In the genomic region with DNA sequence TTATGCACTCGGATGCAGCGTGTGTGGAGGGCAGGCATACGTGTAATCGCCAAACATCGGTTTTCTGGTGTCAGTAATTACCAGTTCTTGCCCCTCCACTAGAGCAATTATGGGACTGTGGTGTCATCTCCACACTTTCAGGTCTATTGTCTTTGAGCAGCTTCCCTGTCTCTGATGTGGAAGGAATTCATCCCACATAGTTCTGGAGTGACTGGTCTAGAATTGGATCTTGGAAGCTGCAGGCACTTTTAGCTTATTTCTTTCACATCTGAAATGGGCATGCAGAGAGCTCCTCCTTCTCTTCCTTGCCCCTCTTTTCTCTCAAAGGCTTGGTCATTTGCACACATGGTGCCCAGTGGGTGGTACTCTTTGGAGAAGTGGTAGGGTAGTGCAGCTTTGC, we compare ENCODE assay signal across 22 mouse cellular contexts.
DNase-seq lines count a peak whose midpoint lies in the region; ATAC-seq and TF ChIP-seq lines count a peak whose summit lies in the region.
"Had no signal": no experiment of that assay in that cellular context is flagged by ENCODE, and none has a peak within 500 bp of the region (broad histone marks: within the 10 kb centered on the region; RNA-seq: fewer than 3 reads in every experiment).

No protein-coding gene starts in this region.

- peak; percentile 51 for ATAC-seq in frontal cortex, adult (ENCODE audit: low TSS enrichment)
- 0 out of 2 replicates have a peak, but pooled peaks have one; percentile 18 for ATAC-seq in hindbrain, embryonic 16.5 days
- ATAC-seq in hindbrain, embryonic 14.5 days (ENCODE audit: low FRiP score), result no peak
- peak; percentile 57 for ATAC-seq in Patski
- ATAC-seq in kidney, embryonic 15.5 days (replicated peaks; ENCODE audit: low FRiP score), result no peak
- ATAC-seq: forebrain, embryonic 14.5 days had no signal

- H3K27ac ChIP-seq in hindbrain, embryonic 16.5 days (ENCODE audit: low read depth, low read length), result no peak overlapping the region
- no peak overlapping the region for H3K27ac ChIP-seq in hindbrain, embryonic 14.5 days
- 0 out of 2 replicates have a peak overlapping the region, but pooled peaks have one; percentile 20 for H3K27ac ChIP-seq in olfactory bulb, adult 2 months (ENCODE audit: insufficient read depth, low read depth, low read length)
- H3K27ac ChIP-seq in midbrain, embryonic 10.5 days (replicated peaks), result no peak overlapping the region
- no peak overlapping the region for H3K27ac ChIP-seq in kidney, embryonic 15.5 days
- H3K27ac ChIP-seq: embryonic facial prominence, embryonic 13.5 days; embryonic facial prominence, embryonic 15.5 days; forebrain, embryonic 10.5 days had no signal

- H3K9me3 ChIP-seq in hindbrain, embryonic 16.5 days (ENCODE audit: control insufficient read depth, low read length), result no peaks in the 10 kb centered on the region
- no peaks in the 10 kb centered on the region for H3K9me3 ChIP-seq in hindbrain, embryonic 14.5 days (ENCODE audit: control insufficient read depth, low read length)
- H3K9me3 ChIP-seq in midbrain, embryonic 10.5 days (replicated peaks), result no peaks in the 10 kb centered on the region
- H3K9me3 ChIP-seq in kidney, embryonic 15.5 days (replicated peaks), result no peaks in the 10 kb centered on the region
- H3K9me3 ChIP-seq: embryonic facial prominence, embryonic 13.5 days; embryonic facial prominence, embryonic 15.5 days; forebrain, embryonic 10.5 days had no signal

- no peak for TF ChIP-seq CTCF in Patski (IDR thresholded peaks at IDR 0.05)
- no peak for TF ChIP-seq CTCF in olfactory bulb, adult 2 months (IDR thresholded peaks at IDR 0.05; ENCODE audit: insufficient read depth, low read depth, low read length)

- DNase-seq in frontal cortex, postnatal 10 days (ENCODE audit: low spot score in 2 of 2), result no peak
- no peak for DNase-seq in hindbrain, embryonic 14.5 days (ENCODE audit: low spot score)
- no peak for DNase-seq in Patski (ENCODE audit: low read depth, low spot score)
- DNase-seq in midbrain, embryonic 10.5 days (ENCODE audit: low spot score), result no peak
- DNase-seq: adrenal gland, adult 2 months; adrenal gland, postnatal 10 days; adrenal gland, postnatal 25 days; cerebellum, adult 11-12 months; cerebellum, adult 2 months; cerebellum, adult 9-10 months; cerebellum, postnatal 10 days; cerebellum, postnatal 25 days; embryo, embryonic 11 days had no signal

- no peaks in the 10 kb centered on the region for H3K27me3 ChIP-seq in hindbrain, embryonic 16.5 days (replicated peaks; ENCODE audit: control insufficient read depth, insufficient read depth, low read length)
- no peaks in the 10 kb centered on the region for H3K27me3 ChIP-seq in hindbrain, embryonic 14.5 days (ENCODE audit: control insufficient read depth, insufficient read depth, low read length)
- no peaks in the 10 kb centered on the region for H3K27me3 ChIP-seq in Patski
- H3K27me3 ChIP-seq in midbrain, embryonic 10.5 days (ENCODE audit: low read depth, poor library complexity, severe bottlenecking), result no peaks in the 10 kb centered on the region
- H3K27me3 ChIP-seq in kidney, embryonic 15.5 days, result no peaks in the 10 kb centered on the region
- H3K27me3 ChIP-seq: embryonic facial prominence, embryonic 13.5 days; embryonic facial prominence, embryonic 15.5 days had no signal

- no peaks in the 10 kb centered on the region for H3K36me3 ChIP-seq in hindbrain, embryonic 16.5 days (ENCODE audit: control insufficient read depth, insufficient read depth, low read length)
- H3K36me3 ChIP-seq in hindbrain, embryonic 14.5 days (replicated peaks; ENCODE audit: control insufficient read depth, insufficient read depth), result no peaks in the 10 kb centered on the region
- no peaks in the 10 kb centered on the region for H3K36me3 ChIP-seq in midbrain, embryonic 10.5 days
- no peaks in the 10 kb centered on the region for H3K36me3 ChIP-seq in kidney, embryonic 15.5 days
- H3K36me3 ChIP-seq: embryonic facial prominence, embryonic 13.5 days; embryonic facial prominence, embryonic 15.5 days; forebrain, embryonic 10.5 days had no signal

- TF ChIP-seq POLR2A in olfactory bulb, adult 2 months (IDR thresholded peaks at IDR 0.05; ENCODE audit: insufficient read depth, low read depth, low read length), result no peak

- WGBS in hindbrain, embryonic 16.5 days, result 80% methylated on average over 5 of the region's 5 CpGs
- 87% methylated on average over 5 of the region's 5 CpGs for WGBS in hindbrain, embryonic 14.5 days
- WGBS in olfactory bulb, adult 2 months, result 41% methylated on average over 5 of the region's 5 CpGs
- 95% methylated on average over 5 of the region's 5 CpGs for WGBS in midbrain, embryonic 10.5 days
- 78% methylated on average over 5 of the region's 5 CpGs for WGBS in kidney, embryonic 15.5 days

- no peak overlapping the region for H3K4me2 ChIP-seq in hindbrain, embryonic 16.5 days (ENCODE audit: low read length)
- no peak overlapping the region for H3K4me2 ChIP-seq in hindbrain, embryonic 14.5 days (replicated peaks)
- H3K4me2 ChIP-seq in kidney, embryonic 15.5 days, result no peak overlapping the region
- H3K4me2 ChIP-seq: embryonic facial prominence, embryonic 13.5 days; embryonic facial prominence, embryonic 15.5 days had no signal

- no peaks in the 10 kb centered on the region for H3K4me1 ChIP-seq in hindbrain, embryonic 16.5 days (ENCODE audit: control insufficient read depth, insufficient read depth, low read depth, low read length)
- H3K4me1 ChIP-seq in hindbrain, embryonic 14.5 days (replicated peaks; ENCODE audit: control insufficient read depth, insufficient read depth, low read length), result no peaks in the 10 kb centered on the region
- no peaks in the 10 kb centered on the region for H3K4me1 ChIP-seq in olfactory bulb, adult 2 months (ENCODE audit: control insufficient read depth, insufficient read depth, low read length)
- H3K4me1 ChIP-seq in midbrain, embryonic 10.5 days, result no peaks in the 10 kb centered on the region
- 0 out of 2 replicates have a peak, but pooled peaks cover 9% of the 10 kb centered on the region for H3K4me1 ChIP-seq in kidney, embryonic 15.5 days
- H3K4me1 ChIP-seq: embryonic facial prominence, embryonic 13.5 days; embryonic facial prominence, embryonic 15.5 days; forebrain, embryonic 10.5 days had no signal

- in situ Hi-C loops in Patski (cut with MboI; ENCODE audit: low pct_unique_long_range_greater_than_20kb), result loop anchor here (5.0 kb wide), 1 partner anchor 75 kb away; no protein-coding TSS in a partner anchor

- CTCF ChIA-PET in Patski (lab: Charles Lee), result interaction anchor here (1.2 kb wide), 1 partner anchor 16 kb away, joined by 4 read pairs; no protein-coding TSS in a partner anchor

- POLR2A ChIA-PET in Patski (lab: Charles Lee), result interaction anchor here (0.5 kb wide), 1 partner anchor 44 kb away, joined by 3 read pairs; no protein-coding TSS in a partner anchor

- H3K4me3 ChIP-seq in hindbrain, embryonic 16.5 days (ENCODE audit: low read length), result no peak overlapping the region
- H3K4me3 ChIP-seq in hindbrain, embryonic 14.5 days (replicated peaks; ENCODE audit: low read length), result no peak overlapping the region
- no peak overlapping the region for H3K4me3 ChIP-seq in olfactory bulb, adult 2 months (ENCODE audit: insufficient read depth, low read depth, low read length)
- H3K4me3 ChIP-seq in midbrain, embryonic 10.5 days, result no peak overlapping the region
- no peak overlapping the region for H3K4me3 ChIP-seq in kidney, embryonic 15.5 days (replicated peaks)
- H3K4me3 ChIP-seq: embryonic facial prominence, embryonic 13.5 days; embryonic facial prominence, embryonic 15.5 days; erythroblast, embryonic 14.5 days; forebrain, embryonic 10.5 days had no signal

- H3K9ac ChIP-seq in hindbrain, embryonic 16.5 days (ENCODE audit: low read depth, low read length), result no peak overlapping the region
- H3K9ac ChIP-seq in hindbrain, embryonic 14.5 days, result no peak overlapping the region
- no peak overlapping the region for H3K9ac ChIP-seq in kidney, embryonic 15.5 days
- H3K9ac ChIP-seq: embryonic facial prominence, embryonic 13.5 days; embryonic facial prominence, embryonic 15.5 days had no signal

Comparison
In these comparisons a context has a peak if more than half of its experiments do, and no peak if none do; other contexts are left out.
1. ATAC-seq: peak in frontal cortex, adult (single experiment), hindbrain, embryonic 16.5 days (single experiment) and Patski (single experiment); none in hindbrain, embryonic 14.5 days (single experiment) and kidney, embryonic 15.5 days (single experiment).